Mouse (Mus musculus) spleen, postnatal 14 days (tissue): ENCODE results near the gene Cnnm2.

ENCODE experiments used
- DNase-seq, 2 experiments: peaks; one replicate each; pipeline ENCODE4 v3.0.0; 2021 to 2022; ENCODE audit warnings: low spot score in 2 of 2

Gene Cnnm2

DNA sequence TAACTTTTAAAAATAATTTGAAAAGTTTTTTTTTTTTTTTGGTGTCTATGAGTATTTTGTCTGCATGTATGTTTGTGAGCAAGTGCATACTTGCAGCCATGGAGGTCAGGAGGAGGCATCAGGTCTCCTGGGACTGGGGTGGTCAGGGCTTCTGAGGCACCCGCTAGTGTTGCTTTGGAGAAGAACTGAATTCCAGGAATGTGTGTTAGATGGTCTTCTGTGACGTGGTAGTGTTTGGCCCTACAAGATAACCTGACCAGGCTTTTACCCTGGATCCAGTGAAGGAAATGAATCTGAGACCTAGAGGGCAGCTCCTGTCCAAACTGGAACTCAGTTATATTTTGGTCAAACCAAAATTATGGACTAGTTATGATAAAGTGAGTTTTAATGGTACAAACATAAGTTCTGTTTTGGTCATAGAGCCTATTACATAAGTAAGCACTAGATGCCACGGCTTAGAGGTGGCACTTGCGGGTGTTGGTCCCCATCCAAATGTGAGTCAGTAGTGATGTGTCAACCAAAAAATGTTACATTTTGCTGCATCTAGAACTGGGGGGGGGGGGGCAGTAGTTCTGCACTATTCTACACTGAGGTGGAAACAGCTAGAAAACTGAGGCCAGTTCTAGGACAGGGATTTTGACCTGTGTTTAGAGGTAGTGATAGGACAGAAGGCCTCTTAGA is 38.6 kb downstream of the Cnnm2 start:
- DNase-seq = no peak

DNA sequence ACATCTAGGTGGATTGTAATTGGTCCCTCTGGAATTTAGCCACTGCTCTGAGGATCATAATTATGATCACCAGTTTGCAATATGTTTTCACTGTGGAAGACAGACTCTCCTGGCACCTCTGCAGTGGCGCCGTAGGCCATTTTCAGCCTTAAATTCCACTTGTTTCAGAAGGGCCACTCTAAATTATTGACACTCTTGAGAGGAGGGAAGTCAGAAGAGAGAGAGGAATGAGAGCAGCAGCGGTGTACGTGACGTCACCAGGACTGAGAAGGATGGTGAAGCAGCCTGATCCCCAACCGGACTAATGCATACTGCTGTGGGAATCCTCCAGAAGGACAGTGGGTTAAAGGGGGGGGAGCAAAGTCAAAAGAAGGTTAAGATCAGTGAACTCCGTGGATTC is 40.1 kb downstream of the Cnnm2 start:
- DNase-seq = no peak

DNA sequence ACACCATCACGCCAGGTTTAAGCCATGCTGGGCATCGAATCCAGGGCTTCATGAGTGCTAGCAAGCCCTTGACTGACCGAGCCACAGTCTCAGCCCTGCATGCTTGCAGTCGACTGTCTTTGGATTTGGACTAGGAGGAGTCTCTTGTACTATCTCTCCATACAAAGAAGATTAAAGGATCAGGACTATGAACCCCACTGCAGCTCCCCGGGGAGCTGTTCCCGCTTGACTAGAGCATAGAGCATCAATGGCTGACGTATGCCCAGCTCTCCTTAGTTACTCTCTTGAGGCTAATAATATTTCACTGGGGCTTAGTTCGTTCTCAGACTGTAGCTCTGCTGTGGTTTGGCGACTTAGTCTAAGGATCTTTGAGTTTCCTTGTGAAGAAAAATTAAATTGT is 40.9 kb downstream of the Cnnm2 start:
- no peak for DNase-seq

DNA sequence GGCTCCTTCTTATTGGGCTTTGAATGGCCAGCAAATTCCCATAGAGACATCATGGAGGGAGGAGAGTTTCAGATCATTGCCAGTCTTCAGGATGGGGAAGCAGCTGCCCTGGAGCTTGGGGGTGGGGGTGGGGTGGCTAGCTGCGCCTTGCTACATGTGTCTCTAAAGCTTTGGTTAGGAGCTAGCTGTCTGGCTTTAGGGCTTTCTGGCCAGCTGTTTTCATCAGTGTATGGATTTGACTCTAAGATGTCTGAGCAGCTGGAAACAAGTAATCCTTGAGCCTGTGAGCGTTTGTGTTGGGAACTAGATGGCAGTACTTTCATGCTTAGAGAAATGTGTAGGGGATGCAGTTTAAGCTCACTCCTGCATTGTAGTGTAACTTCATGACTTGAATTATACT is 42.3 kb downstream of the Cnnm2 start:
- DNase-seq = no peak

DNA sequence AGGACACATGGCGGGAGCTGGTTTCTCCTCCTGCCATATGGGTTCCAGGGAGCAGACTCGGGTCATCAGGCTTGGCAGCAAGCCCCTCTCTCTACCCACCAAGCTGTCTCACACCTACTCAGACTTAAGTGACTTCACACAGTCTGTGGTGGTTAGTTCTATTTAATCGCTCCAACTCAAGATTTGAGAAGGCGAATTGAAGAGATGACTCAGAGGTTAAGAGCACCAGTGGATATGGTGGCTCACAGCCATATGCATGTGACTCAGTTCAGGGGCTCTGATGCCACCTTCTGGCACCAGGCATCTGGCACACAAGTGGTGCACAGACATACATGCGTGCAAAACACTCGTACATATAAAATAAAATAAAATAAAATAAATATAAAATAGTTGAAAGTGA is 43.4 kb downstream of the Cnnm2 start:
- no peak for DNase-seq

DNA sequence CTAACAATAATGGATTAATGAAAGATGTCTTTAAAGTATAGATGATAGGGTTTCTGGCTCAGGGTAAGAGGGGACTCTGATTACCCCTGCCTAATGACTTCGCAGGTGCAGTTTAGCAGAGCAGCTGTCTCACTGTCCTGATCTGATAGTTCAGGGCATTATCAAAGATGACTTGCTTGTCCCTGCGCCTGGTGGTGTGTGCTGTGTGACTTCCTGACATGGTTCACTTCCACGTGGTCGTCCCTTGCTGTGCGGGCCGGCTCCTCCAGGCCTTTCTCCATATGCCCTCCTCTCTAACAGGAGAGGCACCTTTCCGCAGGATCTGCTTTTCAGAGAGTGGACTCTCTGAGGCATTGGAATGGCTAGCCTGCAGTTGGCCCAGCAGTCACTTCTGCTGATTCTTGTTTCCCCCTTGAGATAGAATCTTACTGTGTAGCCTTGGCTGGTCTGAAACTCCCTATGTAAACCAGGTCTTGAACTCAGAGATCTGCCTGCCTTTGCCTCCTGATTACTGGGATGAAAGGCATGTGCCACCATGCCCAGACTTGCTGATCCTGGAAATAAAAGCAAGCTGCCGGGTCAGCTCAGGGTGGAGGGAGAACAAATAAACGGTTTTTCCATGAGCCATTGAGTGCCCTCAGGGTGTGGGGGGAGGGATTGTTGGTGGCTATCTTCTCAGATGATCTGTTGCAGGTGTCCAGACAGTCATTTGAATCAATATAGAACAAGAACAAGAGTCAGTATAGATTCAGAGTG is 44.7 kb downstream of the Cnnm2 start:
- DNase-seq = no peak

DNA sequence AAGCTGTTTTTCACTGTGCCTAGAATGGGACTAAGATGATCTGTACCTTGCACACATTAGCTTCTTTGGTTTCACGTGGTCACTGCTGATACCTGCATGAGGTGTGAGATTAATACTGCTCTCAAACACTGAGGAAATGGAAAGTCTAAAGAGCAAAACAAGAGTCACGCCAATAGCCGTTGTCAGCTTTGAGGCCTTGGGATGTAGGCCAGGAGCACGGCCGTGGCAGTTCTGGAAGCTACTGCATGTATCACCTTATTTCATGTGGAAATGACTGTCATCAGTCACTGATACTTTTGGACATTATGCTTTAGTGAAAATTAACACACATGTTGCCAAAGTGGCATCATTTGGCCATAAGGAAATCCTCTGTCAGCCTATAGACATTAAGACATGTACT is 46.9 kb downstream of the Cnnm2 start:
- DNase-seq = no peak

DNA sequence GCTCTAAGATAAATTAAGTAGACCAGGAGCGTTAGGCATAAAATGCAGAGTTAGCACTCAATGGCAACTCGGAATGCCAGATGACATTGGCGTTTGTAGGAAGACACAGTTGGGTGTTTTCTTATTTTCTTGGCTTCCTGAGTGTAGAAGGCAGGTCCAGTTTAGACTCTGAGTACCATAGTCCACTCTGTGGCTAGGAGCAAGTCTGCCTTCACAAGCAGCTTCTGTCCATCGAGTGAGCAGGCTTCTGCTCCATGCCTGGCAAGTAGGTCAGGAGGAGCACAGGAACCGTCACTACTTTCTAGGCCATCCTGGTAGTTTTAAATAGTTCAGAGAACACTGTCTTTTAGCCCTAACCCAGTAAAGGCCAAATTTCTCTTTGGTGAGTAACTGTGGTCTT is 47.6 kb downstream of the Cnnm2 start:
- DNase-seq = no peak

DNA sequence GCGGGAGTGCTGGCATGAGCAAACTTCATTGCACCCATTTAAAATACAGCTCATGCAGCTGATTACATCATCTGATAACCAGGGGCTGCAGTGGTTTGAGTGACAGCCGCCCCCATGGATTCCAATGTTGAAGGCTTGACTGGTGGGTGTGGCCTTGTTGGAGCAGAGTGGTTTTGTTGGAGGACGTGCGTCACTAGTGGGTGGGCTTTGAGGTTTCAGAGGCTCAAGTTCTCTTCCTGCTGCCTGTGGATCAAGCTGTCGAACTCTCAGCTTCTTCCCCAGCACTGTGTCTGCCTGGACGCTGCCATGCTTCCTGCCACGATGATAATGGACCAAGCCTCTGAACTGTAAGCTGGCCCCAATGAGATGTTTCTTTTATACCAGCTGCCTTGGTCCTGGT is 57.9 kb downstream of the Cnnm2 start:
- no peak for DNase-seq

DNA sequence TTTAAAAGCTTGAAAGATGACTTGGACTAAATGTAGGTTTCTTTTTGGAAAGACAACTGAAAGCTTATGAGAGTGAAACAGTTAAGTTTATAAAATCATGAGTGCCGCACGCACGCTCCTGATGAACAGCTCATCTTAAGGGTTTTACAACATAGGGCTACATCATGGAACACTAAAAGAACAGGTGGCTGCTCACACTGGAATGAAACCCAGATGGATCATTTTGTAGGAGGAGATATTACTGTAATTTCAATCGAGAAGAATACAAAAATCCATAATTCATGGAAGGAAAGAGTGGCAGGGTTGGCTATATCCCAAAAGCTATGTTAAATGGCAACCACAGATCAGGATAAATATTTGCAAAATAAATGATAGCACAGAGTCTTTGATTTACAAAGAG is 61.1 kb downstream of the Cnnm2 start:
- no peak for DNase-seq

DNA sequence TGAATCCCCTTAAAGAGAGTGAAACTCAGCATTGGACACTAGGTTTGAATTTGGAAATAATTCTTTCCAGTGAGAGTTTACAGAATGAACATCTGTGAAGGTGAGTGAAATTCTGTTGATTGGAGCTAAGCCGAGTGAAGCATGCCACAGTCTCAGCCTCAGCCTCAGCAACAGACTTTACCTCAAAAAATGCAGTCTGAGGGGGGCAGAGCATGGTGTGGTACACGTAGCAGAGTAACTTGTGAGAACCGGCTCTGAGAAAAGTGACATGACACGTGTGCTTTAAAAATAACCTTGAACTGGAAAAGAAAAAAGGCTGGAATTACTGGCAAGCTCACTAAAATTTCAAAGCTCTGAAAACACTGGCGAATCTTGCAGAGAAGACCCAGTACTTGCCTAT is 62.4 kb downstream of the Cnnm2 start:
- no peak for DNase-seq

DNA sequence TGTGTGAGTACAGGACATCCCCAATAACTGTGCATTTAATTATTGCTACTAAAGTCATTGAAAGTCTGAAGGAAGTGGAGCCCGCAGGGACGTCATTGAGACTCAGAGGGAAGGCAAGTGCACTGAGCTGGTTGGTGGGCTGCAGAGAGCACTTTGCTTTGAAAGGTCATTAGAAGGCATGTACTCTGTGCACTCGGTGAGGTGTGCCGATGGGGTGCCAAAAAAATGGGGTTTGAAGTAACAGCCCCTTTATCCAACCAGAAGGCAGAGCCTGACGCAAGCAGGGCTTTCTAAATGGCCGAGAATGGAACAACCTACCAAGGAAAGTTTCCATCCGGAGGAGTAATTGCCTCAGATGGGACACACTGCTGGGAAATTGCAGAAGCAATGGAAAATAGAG is 63.5 kb downstream of the Cnnm2 start:
- DNase-seq = no peak

DNA sequence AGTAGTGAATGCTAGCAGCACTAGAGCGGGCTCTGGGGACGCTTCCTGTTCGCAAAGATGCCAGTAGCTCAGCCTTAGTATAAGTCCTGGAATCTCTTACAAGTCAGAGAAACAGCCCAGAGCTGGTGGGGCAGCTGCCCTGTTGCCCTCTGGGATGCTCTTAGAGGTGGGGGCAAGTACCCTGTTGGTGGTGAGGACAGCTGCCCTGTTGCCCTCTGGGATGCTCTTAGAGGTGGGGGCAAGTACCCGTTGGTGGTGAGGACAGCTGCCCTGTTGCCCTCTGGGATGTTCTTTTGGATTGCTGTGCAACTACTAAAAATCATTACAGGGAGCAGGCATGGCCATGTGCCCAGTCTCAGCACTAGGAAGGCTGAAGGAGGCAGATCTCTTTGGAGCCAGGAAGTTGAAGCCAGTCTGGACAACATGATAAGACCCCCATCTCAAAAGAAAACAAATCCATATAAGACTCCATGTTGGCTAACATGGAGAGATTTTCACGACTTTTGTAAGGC is 66.3 kb downstream of the Cnnm2 start:
- no peak for DNase-seq

DNA sequence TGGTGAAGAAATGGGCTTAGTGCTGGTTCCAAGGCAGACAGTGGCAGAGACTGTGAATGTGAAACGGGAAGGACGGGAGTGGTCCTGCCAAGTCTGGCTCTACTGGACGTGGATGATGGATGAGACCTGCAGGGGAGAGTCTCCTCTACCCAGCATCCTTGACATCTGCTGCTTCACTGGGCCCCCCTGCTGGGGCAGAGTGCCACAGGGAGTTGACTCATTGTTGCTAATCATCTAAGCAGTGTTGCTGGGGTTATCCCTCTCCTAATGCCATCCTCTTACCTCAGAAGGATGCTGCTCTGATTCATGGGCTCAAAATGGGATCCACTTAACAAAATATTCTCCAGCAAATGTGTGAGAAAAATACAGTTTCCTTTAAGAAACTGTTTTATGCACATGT is 67.6 kb downstream of the Cnnm2 start:
- DNase-seq = no peak

DNA sequence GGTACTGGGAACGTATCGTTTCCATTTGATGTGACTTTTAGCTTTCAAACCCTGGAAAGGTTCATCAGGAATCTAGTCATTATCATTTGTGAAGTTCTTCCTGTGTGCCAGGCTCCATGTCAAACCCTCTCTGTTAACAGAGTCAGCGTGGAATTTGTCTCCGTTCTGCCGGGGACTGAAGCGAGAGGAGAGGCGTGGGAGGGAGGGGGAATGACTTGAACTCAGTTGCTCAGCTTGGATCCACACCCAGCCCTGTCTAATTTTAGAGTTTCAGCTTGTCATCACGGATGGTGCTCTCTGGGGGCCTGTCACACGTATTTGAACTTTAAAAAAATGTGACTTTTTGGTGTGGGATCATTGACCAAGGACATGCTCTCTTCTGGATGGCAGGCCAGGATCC is 70.0 kb downstream of the Cnnm2 start:
- DNase-seq = no peak

DNA sequence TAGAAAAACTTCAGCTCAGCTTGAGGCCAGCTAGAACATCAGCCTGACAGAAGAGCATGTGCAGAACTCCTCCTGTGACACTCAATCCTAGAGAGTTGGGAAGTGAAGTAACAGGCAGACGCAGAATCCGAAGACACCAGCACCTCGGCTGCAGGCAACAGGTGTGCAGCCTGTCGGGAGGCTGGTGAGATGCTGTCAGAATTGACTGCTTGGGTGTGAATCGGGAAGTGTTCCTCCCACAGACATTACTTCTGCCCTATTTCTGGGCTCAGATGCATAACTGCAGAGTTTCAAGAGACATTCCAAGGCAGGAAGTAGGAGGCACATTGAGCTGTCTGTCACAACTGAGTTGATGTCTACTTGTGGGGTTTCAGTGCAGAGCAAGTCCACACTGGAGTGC is 72.9 kb downstream of the Cnnm2 start:
- DNase-seq = no peak

DNA sequence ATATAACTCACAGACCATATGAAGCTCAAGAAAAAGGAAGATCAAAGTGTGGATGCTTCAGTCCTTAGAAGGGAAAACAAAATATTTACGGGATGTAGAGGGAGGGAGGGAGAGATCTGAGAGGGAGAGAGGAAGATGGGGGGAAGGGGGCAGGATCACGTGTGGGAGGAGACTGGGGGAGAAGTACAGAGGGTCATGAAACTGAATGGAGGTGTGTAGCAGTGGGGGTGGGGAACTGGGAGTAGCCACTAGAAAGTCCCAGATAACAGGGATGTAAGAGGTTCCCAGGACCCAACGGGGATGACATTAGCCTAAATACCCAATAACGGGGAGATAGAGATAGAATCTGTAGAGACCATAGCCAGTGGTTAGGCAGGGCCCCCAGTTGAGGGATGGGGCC is 73.9 kb downstream of the Cnnm2 start:
- DNase-seq = no peak

DNA sequence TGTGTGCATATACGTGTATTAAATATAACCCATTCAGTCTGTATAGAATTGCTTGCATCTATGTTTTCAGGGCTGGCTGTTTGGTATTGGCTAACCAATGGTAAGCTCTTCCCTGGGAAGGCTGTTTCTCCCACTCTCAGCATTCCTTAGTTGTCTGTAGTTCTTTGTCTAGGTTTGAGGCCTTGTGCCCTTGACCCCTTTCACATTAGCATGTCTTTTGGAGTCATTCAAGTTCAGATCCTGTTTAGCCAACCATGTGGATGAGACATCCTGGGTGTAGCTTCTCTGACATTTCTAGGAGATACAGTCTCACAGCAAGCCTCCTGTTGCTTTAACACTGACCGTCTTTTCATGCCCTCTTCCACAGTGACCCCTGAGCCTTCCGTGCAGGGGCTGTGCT is 74.7 kb downstream of the Cnnm2 start:
- no peak for DNase-seq

DNA sequence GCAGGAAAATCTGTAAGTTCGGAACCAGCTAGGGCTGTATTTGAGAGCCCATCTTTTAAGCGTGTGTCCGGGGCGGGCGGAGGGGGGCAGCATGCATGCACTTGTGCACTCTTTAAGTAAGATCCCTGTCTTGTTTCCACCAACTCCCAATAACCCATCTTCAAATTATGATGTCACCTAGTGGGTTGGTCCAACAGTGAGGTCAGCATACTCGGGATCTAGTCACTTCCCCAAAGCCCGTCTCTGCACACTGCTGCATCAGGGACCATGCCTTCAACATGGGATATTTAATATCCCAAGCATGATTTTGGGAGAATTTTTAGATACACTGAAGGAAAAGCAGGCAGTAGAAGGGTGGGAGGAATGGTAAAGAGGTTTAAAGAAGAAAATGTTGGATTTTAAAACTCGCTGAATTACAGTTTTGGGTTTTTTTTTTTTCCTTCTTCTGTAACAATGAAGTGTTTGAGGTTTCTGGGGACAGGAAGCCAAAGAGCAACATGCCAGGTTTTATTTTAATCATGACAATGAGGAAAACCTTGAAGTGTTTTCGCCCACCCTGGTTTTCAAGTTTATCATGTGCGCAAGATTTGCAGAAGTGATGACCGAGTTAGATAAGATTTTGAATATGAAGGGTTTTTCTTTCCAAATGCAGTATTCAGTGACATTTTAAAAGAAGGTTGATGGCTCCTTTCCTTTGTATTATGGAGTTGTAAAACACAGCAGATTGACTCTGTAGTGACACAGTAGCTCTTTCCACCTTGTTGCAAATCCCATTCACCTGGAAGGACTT is 76.1 kb downstream of the Cnnm2 start:
- no peak for DNase-seq

DNA sequence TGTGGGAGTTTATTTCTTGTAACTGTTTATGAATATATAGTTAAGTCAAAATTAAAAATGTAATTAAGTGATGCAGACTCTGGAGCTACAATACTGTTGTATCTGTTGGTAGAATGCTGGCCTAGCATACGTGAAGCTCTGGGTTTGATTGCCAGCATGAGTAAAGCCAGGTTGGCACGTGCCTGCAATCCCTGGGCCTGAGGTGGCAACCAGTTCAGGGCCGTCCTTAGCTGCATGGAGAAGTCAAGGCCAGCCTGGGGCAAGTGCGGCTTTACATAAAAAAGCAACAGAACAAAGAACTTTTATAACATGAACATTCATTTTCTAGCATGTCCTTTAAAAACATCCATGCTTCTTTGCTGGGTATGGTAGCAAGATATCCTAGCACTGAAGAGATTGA is 79.6 kb downstream of the Cnnm2 start:
- no peak for DNase-seq

DNA sequence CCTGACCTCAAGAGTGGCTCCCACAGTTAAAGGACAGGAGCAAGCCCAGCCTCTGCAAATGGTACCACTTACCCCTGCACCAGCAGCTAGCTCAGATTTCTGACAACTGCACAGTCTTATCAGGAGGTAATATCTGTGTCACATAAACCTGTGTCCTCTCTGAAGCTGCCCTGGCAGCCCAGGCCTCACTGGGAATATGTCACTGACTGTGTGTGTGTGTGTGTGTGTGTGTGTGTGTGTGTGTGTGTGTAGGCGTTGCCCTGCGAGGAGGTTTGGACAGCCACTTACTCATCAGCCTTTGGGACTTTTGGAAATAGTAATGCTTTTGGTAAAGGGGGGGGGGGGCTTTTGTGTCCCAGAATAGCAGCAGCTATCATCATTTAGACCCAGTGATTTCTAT is 81.6 kb downstream of the Cnnm2 start:
- DNase-seq = no peak

DNA sequence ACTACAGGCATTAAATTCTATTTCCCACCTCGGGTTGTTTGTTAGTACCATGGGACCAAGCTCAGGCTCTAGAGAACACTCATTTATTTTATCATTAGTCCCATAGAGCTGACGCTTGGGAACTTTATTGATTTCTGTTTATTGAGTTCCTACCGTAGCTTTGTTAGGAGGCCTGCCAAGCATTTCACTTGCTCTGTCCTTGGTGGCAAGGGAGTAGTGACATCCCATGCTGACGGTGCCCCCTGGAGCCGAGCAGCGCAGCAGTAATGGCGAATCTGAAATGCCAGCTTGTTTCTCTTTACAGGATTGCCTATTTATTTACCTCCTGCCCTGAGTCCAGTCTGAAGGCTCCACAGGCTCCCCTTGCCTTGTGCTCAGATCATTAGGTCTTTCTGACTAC is 84.7 kb downstream of the Cnnm2 start:
- DNase-seq = no peak

DNA sequence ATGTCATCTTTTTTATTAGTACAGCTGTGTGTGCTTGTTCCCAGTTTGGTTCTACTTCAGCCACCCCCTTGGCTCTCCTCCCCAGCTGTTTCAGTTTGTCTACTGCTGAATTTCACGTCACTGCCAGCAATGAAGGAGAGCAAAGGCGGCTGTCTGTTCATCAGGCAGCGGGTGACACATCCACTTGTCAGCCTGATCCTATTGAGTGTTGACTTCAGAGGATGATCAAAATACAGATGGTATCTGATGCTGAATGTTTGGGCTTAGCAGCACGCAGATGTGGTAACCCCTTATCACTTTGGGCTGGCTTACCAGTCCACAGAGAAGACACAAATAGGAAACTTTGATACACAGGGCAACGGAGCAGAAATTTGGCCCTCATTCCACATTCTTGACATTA is 85.1 kb downstream of the Cnnm2 start:
- no peak for DNase-seq
